Mouse (Mus musculus) ovary, adult 18-20 months (tissue): ENCODE results near the gene Eda.

ENCODE experiments used
- DNase-seq: peaks from one replicate; pipeline ENCODE4 v3.0.0; 2022; ENCODE audit warnings: low spot score, mixed read lengths

Gene Eda

DNA sequence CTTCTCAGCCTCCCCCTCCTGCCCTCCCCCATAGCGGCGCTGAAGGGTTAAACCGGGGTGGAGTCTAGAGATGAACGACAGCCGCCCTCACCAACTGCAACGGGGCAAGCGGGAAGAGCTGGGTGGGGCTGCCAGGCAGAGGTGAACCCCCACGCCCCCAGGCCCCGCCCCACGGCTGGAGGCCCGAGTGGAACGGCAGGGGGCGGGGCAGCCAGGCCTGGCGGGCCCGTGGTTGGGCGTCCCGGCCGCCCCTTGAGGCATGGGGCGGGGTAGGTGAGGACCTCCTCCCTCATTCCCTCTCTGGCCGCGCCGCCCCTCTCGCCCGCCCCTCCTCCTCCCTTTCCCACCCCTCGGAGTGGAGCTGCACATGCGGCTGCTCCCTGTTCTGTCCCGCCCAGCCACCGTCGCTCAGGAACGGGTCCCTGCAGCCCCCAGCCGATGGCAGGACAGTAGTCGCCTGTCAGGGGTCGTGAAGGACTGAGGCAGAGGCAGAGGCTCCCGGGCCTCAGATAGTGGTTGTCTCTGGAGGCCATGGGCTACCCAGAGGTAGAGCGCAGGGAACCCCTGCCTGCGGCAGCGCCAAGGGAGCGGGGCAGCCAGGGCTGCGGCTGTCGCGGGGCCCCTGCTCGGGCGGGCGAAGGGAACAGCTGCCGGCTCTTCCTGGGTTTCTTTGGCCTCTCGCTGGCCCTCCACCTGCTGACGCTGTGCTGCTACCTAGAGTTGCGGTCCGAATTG is at the start of gene Eda:
Gene Eda, plus strand, starts transcription at position 357 of the 735 bp plus-strand sequence.
- peak; percentile 83 for DNase-seq

DNA sequence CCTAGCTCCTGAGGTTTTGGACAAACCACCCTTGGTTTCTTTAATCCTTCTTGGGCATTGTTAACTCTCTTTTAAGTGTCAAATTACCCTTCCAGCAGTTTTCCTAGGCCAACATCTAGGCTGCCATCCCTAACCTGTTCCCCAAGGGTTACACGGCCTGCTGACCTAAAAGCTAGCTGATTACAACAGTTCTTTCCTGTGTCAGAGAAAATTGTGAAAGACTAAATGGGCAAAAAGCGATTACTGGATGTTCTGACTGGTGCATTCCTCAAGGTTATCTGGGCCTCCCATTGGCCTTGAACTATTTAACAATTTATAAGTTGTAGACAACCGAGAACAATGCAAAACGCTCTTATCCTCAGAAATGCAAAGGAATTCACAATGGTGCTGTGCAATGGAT is 14.4 kb upstream of the Eda start:
- no peak for DNase-seq

DNA sequence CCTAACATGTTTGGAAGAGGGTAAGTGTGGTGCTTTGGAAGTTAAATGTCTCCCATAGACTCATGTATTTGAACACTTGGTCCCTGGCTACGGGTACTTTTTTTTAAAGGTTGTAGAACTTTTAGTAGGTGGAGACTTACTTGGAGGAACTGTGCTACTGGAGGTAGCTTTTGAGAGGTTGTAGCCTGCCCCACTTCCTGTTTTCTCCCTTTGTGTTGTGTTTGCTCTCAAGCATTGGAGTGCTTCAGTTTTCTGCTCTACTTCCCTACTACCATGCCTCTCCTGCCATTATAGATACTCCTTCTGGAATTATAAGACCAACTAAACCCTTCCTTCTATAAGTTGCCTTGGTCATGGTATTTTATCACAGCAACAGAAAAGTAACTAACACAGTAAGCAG is 5.3 kb upstream of the Eda start:
- no peak for DNase-seq

DNA sequence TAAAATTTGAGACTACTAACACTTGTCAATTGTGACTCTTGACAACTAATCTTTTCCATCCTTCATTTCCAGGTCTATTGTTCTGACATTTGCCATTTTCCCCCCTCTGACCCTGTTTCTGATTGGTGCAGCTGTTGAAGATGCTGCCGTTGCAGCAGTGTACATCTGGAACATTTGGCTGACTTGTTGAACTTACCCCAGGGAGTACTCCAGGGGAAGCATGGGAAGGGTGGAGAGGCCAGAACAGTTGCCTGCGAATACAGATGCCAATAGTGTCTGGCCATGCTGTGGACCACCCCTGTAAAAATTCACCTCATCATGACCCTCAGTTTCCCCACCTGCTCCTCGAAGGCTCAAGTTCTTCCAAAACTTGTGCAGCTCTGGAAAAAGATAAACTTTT is 1.0 kb upstream of the Eda start:
- no peak for DNase-seq

DNA sequence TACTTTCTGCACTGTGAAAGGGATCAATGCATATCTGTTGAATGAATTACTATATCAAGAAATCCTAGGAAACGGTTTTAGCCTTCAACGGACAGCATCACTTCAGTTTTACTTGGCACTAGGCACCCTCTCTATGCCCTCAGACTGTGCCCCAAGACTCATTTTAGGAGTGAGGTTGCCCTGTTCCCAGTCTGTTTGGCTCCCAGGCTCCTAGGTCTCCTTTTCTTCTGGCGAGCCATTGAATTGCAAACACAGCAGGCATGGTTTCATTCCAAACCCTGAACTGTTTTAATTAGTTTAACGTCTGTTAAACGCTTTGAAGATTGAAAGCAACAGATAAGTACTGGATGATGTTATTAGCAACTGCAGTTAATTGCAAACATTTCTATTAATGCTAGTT is 603 bp upstream of the Eda start:
- no peak for DNase-seq

DNA sequence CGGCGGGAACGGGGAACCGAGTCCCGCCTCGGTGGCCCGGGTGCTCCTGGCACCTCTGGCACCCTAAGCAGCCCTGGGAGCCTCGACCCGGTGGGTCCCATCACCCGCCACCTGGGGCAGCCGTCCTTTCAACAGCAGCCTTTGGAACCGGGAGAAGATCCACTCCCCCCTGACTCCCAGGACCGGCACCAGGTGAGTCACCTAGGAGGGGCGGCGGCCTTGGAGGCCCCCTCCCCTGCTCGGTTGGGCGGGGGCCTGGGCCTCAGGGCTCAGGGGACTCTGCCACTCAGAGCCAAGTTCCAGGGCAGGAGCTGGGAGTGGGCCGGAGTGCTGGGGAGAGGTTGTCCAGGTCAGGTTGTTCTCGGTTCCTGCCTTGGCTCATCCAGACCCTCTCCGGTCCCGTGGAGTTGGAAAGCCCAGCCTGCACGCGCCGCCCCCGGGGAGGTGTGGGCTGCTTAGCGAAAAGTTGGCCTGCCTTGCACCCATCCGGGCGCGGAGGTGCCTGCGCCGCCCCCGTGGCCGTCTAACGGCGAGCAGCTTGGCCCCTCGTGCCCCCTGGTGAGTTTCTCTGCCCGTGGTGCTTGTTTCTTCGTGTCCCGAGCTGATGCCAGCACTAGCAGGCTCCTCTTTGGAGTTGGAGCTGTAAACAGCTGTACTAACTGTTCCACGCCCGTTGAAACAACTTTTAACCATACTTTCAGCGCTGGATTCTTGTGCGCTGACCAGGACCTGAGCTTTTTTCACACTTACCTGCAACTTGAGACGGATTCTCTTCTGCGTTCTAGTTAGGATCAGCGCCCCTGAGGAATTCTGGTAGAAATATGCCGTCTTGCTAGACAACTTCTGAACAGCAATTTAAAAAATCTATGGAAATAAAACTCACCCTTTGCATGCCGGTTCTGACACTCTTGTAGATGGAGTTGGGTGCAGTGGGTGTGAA is 849 bp downstream of the Eda start:
- peak; percentile 1 for DNase-seq

DNA sequence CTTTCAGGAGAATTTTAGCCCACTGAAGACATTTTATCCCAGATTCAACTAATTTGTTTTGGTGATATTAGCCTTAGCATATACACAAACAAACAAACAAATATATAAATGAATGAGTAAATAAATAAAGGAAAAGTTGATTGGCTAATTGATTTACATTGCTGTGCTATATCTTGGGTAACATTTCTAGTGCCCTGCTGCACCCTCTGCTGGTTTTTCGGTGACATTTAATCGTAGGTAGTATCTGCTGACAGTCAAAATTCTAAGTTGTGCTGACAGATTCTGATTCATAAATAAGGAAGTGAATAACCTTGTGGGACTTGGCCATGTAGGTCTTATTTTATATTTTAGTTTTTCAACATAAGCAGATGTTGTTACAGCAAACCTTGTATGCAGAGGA is 2.9 kb downstream of the Eda start:
- DNase-seq, result no peak

DNA sequence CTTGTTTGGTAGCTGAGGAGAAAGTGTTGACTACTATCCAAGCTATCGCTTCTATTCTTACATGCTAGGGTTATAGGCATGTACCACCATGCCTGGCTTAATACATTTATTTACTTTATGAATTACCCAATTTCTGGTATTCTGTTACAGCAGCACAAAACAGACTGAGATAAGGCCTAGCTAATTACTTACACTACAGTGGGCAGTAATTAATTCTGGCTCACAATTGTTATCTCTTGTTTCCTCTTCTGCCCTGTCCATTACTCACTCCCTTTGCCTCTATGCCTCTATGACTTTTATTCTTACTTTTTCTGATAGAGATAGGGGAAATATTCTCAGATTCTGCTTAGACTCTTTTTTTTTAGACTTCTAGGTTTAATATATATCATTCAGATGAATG is 18.0 kb downstream of the Eda start:
- DNase-seq, result no peak

DNA sequence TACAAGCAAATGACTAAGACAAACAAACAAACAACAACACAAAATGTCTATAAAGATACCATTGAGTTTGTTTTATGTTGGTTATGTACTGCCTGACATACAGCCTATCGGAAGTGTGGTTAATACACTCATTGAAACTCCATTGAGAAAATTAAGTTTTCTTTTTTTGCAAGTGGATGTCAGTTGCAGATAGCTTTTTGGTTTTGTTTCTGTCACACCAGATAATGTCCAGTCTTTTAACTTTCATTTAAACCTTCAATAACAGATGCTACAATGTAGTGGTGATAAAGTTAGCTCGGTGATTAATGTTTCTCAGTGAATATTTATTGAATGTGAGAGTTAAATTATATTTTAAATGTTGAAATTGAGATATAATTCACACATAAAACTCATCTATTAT is 23.9 kb downstream of the Eda start:
- no peak for DNase-seq

DNA sequence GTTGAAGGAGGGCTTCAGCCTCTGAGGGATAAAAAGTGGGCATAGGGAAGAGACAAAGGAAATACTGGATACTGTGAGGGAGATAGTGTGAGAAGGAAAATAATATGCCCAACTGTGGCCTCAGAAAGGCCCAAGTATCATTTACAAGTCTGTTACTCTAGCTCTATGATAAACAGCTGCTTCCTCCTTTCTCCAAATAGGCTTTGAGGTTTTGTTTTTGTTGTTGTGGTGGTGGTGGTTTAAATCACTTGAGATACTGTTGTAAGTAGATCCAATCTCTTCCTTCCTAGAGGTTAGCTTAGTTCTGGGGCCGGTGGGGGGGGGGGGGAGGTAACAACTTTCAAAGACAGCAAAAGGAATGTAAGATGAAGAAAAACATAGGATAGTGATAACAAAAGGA is 143.0 kb downstream of the Eda start:
- DNase-seq, result no peak

DNA sequence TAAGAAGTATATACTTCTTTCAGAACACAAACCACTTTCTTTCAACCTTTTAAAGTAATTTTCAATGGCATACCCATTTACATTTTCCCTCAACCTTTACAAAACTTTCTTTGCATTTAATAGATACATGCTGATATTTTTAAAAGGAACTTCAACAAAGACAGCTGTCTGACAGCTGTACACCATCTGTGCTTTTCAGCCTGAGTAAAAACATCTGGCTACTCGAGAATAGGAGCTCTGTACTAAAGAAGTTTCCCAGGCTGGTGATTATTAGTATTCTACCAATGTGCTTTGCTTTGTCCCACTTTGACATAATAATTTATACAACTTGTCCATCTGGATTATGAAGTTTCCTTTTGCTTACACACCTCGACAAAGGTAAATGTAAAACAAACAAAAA is 219.9 kb downstream of the Eda start:
- DNase-seq, result no peak

DNA sequence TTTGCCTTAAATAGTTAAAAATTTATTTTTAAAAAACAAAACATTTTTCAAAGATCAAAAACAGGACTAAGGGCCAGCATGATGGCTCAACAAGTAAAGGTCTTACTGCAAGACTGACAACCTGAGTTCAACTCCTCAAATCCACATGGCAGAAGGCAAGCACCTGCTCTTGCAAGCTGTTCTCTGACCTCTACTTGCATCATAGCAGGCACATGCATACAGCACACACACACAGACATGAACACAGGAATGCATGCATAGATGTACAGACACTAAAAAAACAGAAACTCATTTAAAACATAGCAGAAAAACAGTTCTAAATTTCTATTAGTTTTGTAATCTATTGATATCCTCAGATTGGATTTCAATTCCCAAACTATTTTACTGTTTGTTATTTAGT is 338.2 kb downstream of the Eda start:
- DNase-seq, result no peak

DNA sequence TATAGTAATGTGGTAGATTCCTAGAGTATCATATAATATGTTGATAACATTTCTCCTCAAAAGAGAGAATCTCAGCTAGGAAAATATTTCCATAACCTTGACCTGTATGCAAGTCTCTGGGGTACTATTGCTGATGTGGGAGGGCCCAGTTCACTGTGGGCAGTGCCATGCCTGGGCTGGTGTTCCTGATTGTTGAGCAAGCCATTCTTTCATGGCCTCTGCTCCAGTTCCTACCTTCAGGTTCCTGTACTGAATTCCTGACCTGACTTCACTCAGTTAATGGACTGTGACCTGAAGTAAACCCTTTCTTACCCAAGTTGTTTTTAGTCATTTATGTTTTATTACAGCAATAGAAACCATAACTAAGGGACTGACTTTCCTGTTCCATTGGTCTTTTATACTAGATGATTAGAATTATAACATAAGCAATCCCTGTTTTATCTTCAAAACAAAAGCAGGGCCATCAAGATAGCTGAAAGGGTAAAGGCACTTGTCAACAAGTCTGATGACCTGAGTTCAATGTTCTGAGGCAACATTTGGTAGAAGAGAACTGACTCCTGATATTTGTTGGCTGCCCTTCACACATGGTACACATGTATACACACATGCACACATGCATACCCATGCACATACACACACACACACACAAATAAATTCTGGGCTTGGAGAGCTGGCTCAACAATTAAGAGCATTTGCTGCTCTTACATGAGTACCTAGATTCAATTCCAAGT is 338.9 kb downstream of the Eda start:
- no peak for DNase-seq

DNA sequence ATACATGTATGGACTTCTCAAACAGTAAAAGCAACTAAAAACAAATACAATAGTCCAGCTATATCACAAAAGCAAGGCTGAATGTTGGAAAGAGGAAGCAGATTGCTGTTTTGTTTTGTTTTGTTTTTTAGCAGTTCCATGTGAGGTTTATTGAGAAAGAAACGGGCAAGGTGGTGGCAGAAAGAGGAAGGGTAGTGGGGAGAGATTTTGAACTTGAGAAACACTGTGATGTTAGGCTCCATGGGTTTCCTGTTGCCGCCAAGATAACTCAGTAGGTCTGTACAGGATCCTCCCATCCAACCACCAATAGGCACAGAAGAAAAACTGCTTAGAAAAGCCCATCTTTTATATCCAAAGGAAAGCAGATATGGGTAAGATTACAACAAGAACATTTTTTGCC is 365.3 kb downstream of the Eda start:
- DNase-seq, result no peak

DNA sequence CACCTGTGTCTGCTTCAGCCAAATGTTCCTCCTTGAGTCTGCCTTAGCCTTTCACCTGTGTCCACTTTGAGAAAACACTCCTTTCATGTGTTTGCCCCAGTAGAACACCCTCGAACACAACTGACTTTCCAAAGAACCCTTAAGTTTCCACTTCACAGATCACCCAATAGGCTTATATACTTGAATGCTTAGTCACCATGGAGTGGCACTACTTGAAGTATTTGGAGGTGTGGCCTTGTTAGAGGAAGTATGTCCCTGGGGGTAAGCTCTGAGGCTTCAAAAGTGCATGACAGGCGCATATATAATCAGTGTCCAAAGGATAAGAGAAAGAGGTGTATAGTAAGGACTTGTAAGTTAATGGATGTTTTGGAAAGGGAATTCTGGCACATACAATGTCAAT is 369.0 kb downstream of the Eda start:
- DNase-seq, result no peak

DNA sequence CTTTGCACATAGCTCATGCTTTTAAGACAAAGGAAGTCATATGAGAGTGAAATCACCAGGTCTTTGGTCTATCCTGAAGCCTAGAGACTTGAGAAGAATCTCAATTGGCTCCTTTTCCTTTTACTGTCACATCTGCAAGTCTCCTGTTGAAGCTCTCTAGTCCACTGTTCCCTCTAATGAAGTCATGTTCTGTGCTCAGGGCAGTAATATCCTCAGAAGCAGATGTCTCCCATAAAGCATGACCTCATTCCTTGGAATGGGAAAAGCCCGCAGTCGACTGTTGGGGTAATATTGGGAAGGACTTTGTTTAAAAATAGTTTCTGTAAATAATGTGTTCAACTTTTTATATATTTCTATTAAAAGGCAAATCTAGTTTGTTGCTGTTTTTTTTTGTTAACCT is 381.6 kb downstream of the Eda start:
- DNase-seq, result no peak

DNA sequence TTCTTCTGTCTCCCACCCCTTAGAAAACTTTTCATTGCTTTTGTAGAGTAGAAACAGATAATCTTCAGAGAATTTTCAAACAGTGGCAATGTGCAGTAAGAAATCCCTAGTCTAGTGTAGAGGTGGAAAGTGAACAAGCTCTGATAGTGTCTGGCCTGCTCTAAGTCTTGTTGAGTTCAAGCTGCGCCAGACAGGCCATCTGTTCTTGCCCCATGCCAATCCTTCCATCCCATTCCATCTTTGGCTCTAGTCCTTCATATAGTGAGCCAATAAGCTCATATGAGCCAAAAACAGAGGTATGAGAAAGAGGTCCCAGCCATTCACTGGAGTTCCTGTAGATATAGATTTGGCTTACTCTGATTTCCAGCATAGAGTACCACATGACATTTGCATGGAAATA is 414.5 kb downstream of the Eda start:
- DNase-seq, result no peak

DNA sequence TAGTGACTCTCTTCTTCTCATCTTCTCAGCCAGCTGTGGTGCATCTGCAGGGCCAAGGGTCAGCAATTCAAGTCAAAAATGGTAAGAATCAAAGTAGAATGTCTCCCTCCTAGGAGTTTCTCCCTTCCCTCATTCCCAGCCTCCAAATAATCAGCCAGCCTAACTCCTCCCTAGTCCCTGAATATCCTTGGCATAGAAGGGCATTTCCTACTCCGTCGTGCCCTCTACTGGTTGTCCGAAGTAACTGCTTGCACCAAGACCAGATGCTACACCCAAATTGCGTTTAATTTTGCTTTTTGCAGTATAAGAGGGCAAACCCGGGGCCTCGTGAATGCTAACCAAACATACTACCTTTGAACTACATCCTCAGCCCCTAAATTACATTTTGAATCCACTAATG is 416.9 kb downstream of the Eda start:
- no peak for DNase-seq

DNA sequence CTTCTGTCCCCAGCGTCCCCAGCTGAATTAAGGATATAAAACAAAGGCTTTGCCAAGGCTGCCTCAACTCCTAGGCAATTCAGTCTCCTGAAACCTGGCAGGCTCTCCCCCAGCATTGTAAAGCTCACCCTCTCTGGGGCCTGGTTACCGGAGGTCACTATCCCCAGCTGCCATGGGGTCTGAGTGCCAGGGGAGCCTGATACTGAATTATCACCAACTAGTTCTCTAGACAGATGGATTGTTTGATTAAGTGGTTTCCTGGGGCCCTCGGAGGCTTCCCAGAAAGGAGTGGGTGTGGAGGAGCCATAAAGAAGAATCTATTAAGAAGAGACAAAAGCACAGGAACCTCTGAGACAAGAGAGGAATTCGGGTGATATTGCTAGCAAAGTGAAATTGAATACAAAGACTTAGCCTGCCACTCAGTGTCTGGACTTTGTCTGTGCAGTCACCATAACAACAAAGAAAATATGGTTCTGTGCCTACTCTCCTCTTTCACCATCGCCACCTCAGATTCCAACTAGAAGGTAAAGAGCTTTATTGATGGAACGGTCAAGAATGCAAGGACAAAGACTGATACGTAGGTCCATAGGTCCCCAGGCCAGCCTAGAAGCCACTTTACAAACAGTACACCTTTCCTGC is 418.9 kb downstream of the Eda start:
- no peak for DNase-seq

DNA sequence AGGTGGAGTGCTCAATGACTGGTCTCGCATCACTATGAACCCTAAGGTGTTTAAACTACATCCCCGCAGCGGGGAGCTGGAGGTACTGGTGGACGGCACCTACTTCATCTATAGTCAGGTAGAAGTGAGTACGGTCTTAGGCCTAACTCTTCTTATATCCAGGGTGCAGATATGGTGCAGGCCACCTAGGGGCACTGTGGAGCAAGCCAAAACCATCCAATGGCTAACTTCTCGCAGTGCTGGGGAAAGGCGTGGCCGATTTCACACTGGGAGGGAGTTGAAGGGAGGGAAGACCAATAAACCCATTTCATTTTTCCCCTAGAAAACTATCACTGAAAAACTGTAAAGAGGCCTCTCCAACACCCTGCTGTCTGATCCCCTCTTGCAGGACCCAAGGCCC is 419.6 kb downstream of the Eda start:
- no peak for DNase-seq

DNA sequence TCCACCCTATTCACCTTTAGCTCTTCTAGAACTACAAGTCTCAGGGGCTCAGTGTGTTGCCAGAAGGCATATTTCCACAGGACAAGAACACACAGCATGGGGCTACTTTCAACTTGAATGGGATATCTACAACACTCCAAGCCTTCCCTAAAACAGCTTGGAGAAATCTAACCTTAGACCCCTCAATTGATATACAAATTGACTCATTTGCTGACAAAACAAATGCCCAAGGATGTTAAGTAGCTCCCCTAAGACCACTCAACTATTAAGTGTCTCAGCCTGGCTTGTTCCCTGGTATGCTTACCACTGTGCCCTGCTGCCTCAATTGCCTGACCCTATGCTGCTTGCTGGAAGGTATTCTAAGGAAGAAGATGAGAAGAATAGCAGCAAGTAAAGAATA is 425.5 kb downstream of the Eda start:
- no peak for DNase-seq

DNA sequence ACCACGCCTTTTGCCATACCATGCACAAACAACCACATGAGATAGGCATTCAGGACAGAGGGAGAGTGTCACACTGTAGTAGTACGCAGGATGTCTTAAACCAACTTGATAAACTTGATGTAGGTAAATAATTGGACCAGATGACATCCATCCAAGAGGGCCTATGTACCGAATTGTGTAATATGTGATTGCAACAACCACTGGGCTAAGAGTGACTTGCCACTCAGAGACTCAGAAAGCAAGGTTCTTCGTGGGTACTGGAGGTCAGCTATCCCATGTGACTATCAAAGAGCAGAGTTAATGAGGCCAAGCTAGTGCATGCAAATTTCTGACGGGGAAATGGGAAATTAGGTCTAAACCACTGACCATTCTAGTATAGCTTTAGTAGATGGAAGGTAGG is 426.3 kb downstream of the Eda start:
- no peak for DNase-seq
